Mouse (Mus musculus): ENCODE data around the gene Fam57a. TPM values are rescaled to one million over a fixed set of nuclear protein-coding genes. Genes with fewer than 3 reads are reported as not detected.

Gene Fam57a
- polyA plus RNA-seq, 1 experiment = 13.6 TPM

- TF ChIP-seq POLR2A (IDR thresholded peaks at IDR 0.05; ENCODE audit: low read depth, low read length) (no peak), CTCF (IDR thresholded peaks at IDR 0.05; ENCODE audit: extremely low read depth, insufficient read length, insufficient replicate concordance, low read depth, low read length) (no peak)
- peak overlapping the region; percentile 77 for H3K4me3 ChIP-seq (ENCODE audit: low read depth, low read length)
- no peaks in the 10 kb centered on the region for H3K27me3 ChIP-seq (ENCODE audit: control insufficient read depth, insufficient read depth, low read length)
- H3K36me3 ChIP-seq (ENCODE audit: control insufficient read depth, insufficient read depth, low read length) = 0 out of 2 replicates have a peak, but pooled peaks cover 6% of the 10 kb centered on the region
- no peak overlapping the region for H3K27ac ChIP-seq (ENCODE audit: insufficient read depth, low read depth, low read length)
- H3K4me1 ChIP-seq (ENCODE audit: control insufficient read depth, insufficient read depth, insufficient read length, low read length) = 0 out of 2 replicates have a peak, but pooled peaks cover 2% of the 10 kb centered on the region
- 10% methylated on average over 7 of the region's 7 CpGs for WGBS
These were observed 672 bp downstream of the Fam57a start for GRCm38 (mm10) chr11:76180146-76180540.

DNA sequence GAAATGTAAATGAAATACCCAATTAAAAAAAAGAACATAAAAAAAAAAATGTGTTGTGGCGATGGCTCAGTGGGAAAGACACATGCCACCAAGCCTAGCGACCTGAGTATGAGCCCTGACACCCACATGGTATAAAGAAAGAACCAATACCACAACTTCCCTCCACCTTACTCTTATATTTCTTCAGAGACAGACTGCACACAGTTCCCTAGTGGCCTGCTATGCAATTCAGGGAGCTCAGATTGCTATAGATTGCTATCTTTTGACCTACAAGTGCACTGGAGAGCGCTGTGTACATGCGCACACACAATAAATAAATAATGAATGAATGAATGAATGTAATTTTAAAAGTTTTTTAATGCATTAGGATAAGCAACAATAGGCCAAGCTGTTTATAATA lies 4.3 kb downstream of the Fam57a start:
- no peak for TF ChIP-seq CTCF (IDR thresholded peaks at IDR 0.05; ENCODE audit: extremely low read depth, insufficient read length, insufficient replicate concordance, low read depth, low read length)
- no peak for TF ChIP-seq POLR2A (IDR thresholded peaks at IDR 0.05; ENCODE audit: low read depth, low read length)
- no peak overlapping the region for H3K4me3 ChIP-seq (ENCODE audit: low read depth, low read length)
- no peaks in the 10 kb centered on the region for H3K27me3 ChIP-seq (ENCODE audit: control insufficient read depth, insufficient read depth, low read length)
- H3K36me3 ChIP-seq (ENCODE audit: control insufficient read depth, insufficient read depth, low read length) = 0 out of 2 replicates have a peak, but pooled peaks cover 2% of the 10 kb centered on the region
- H3K27ac ChIP-seq (ENCODE audit: insufficient read depth, low read depth, low read length) = no peak overlapping the region
- H3K4me1 ChIP-seq (ENCODE audit: control insufficient read depth, insufficient read depth, insufficient read length, low read length) = no peaks in the 10 kb centered on the region
- WGBS = 90% methylated on average over 4 of the region's 4 CpGs

GRCm38 (mm10) chr11:76186908-76187307 lies 7.4 kb downstream of the Fam57a start:
- Histone ChIP-seq H3K4me3 (ENCODE audit: low read depth, low read length) (no peak overlapping the region), H3K4me1 (ENCODE audit: control insufficient read depth, insufficient read depth, insufficient read length, low read length) (no peaks in the 10 kb centered on the region), H3K27me3 (ENCODE audit: control insufficient read depth, insufficient read depth, low read length) (no peaks in the 10 kb centered on the region), H3K27ac (ENCODE audit: insufficient read depth, low read depth, low read length) (no peak overlapping the region), H3K36me3 (ENCODE audit: control insufficient read depth, insufficient read depth, low read length) (0 out of 2 replicates have a peak, but pooled peaks cover 2% of the 10 kb centered on the region)
- TF ChIP-seq CTCF (IDR thresholded peaks at IDR 0.05; ENCODE audit: extremely low read depth, insufficient read length, insufficient replicate concordance, low read depth, low read length) (no peak), POLR2A (IDR thresholded peaks at IDR 0.05; ENCODE audit: low read depth, low read length) (no peak)
- 87% methylated on average over 6 of the region's 6 CpGs for WGBS

GRCm38 (mm10) chr11:76196275-76196976 lies 17.0 kb downstream of the Fam57a start:
- TF ChIP-seq POLR2A (IDR thresholded peaks at IDR 0.05; ENCODE audit: low read depth, low read length) = no peak
- TF ChIP-seq CTCF (IDR thresholded peaks at IDR 0.05; ENCODE audit: extremely low read depth, insufficient read length, insufficient replicate concordance, low read depth, low read length) = no peak
- 17% methylated on average over 8 of the region's 8 CpGs for WGBS

DNA sequence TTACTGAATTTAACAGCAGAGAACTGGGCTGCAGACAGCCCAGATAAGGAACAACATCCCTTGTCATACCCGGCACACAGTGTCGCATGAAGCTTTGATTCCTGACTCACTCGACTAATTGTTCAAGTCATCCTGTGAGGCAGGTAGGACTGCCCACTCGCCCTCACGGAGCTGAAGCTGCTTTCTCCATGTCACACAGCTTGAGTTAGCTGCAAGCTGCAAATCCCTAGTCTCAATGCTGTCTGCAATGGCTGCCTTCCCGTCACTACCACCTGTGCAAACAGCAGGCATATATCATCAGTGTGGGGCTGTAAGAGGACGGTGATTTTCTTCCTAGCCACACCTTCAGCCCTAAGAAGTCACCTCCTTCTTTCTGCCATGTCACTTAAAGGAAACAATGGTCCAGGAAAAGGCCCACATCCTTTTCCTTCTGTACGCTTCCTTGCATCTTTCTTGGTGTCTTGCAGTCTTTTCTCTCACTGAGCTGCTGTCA lies 17.6 kb downstream of the Fam57a start:
- 27% methylated on average over 8 of the region's 8 CpGs for WGBS
- H3K27me3 ChIP-seq (ENCODE audit: control insufficient read depth, insufficient read depth, low read length) = no peaks in the 10 kb centered on the region
- peak overlapping the region; percentile 28 for H3K4me3 ChIP-seq (ENCODE audit: low read depth, low read length)
- H3K4me1 ChIP-seq (ENCODE audit: control insufficient read depth, insufficient read depth, insufficient read length, low read length) = peaks cover 10% of the 10 kb centered on the region
- no peak for TF ChIP-seq CTCF (IDR thresholded peaks at IDR 0.05; ENCODE audit: extremely low read depth, insufficient read length, insufficient replicate concordance, low read depth, low read length)
- no peak for TF ChIP-seq POLR2A (IDR thresholded peaks at IDR 0.05; ENCODE audit: low read depth, low read length)
- H3K27ac ChIP-seq (ENCODE audit: insufficient read depth, low read depth, low read length) = peak overlapping the region; percentile 77
- no peaks in the 10 kb centered on the region for H3K36me3 ChIP-seq (ENCODE audit: control insufficient read depth, insufficient read depth, low read length)

More at GRCm38 (mm10) chr11:76196275-76196976, 17.0 kb downstream of the Fam57a start:
- H3K4me3 ChIP-seq (ENCODE audit: low read depth, low read length) = peak overlapping the region; percentile 2; the same call in 1 of the 2 replicates
- H3K36me3 ChIP-seq (ENCODE audit: control insufficient read depth, insufficient read depth, low read length) = no peaks in the 10 kb centered on the region
- H3K4me1 ChIP-seq (ENCODE audit: control insufficient read depth, insufficient read depth, insufficient read length, low read length) = peaks cover 7% of the 10 kb centered on the region; the same call in 1 of the 2 replicates
- H3K27me3 ChIP-seq (ENCODE audit: control insufficient read depth, insufficient read depth, low read length) = no peaks in the 10 kb centered on the region
- H3K27ac ChIP-seq (ENCODE audit: insufficient read depth, low read depth, low read length) = peak overlapping the region; percentile 77

DNA sequence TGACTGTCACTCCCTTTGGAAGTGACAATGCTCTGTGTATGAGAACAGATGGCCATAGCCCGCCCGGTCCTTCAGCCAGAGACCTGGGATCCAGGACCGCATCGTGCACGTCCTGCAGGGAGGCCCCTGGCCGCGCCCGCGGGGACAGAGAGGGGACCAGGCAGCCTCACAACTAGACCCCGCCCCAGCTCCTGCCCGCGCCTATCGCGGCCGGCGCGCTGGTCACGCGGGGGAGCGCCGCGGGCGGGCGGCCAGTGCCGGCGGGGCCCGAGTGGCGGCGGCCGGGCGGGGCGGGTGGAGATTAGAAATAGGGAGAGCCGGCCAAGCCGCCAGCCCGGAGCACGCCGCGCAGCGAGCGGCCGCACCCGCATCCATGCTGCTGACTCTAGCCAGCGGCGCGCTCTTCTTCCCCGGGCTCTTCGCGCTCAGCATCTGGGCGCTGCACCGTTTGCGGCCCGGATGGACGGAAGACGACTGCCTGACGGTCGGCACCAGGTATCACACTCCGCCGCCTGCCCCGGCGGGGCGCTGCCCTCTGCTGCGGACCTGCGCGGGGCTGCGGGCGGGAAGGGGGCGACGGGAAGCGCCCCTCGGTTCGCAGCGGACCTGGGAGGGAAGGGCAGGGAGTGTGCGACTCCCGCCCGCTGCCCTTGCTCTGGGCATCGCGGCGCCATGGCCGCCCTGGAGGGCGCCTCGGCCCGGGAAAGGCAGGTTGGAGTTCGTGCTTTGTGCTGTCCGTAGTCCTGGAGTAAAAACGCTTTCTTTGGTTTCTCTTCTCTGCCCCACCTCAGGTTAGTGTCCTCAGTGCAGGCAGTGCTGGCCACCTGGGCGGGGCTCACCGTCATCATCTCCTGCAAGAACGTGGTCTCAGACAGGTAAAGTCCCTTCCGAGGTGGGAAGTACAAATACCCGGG lies 22.5 kb downstream of the Fam57a start:
- WGBS = under 1% methylated on average over 90 of the region's 90 CpGs
- H3K4me1 ChIP-seq (ENCODE audit: control insufficient read depth, insufficient read depth, insufficient read length, low read length) = peaks cover 4% of the 10 kb centered on the region
- H3K4me3 ChIP-seq (ENCODE audit: low read depth, low read length) = peak overlapping the region; percentile 86
- H3K27ac ChIP-seq (ENCODE audit: insufficient read depth, low read depth, low read length) = no peak overlapping the region
- H3K27me3 ChIP-seq (ENCODE audit: control insufficient read depth, insufficient read depth, low read length) = no peaks in the 10 kb centered on the region
- H3K36me3 ChIP-seq (ENCODE audit: control insufficient read depth, insufficient read depth, low read length) = no peaks in the 10 kb centered on the region
- peak; percentile 68; the same call in 1 of the 2 replicates for TF ChIP-seq POLR2A (IDR thresholded peaks at IDR 0.05; ENCODE audit: low read depth, low read length)
- TF ChIP-seq CTCF (IDR thresholded peaks at IDR 0.05; ENCODE audit: extremely low read depth, insufficient read length, insufficient replicate concordance, low read depth, low read length) = no peak
